Mouse (Mus musculus) yolk sac, embryonic 10.5 days (tissue): ENCODE data around the gene Gm4498.
"Not testable (repeated sequence)": the region's sequence is repeated elsewhere in the genome, so short reads cannot be mapped to it uniquely, and the experiment has no call there.

ENCODE experiments used
- DNase-seq: peaks from one replicate; pipeline ENCODE4 v3.0.0-alpha.2; 2017; ENCODE audit warnings: low spot score

Gene Gm4498

DNA sequence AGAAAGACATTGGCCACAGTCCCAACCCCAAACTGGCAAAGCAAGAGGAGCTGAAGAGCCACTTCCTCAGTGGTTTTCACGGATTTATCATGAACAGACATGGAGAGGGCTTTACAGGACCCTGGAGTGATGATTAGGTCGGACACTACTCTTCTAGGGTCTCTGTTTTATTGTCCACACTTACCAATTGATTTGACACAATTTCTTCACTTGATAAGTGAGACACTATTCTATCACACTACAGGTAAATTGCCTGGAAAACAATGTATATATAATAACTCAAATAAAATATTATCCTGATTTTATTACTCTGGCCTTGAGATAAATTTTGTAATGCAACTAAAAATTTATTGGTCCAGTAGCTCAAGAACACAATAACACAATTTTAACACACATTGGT, at the start of gene Gm4498:
Gene Gm4498, minus strand, starts transcription at position 101 of the 400 bp plus-strand sequence.
- DNase-seq, result not testable (repeated sequence)

GRCm38 (mm10) chr7:20262734-20263133, 29.1 kb upstream of the Gm4498 start, which contains the start of gene Gm5890:
TSS of gene Gm5890 (minus strand) at chr7:20262834.
- not testable (repeated sequence) for DNase-seq

DNA sequence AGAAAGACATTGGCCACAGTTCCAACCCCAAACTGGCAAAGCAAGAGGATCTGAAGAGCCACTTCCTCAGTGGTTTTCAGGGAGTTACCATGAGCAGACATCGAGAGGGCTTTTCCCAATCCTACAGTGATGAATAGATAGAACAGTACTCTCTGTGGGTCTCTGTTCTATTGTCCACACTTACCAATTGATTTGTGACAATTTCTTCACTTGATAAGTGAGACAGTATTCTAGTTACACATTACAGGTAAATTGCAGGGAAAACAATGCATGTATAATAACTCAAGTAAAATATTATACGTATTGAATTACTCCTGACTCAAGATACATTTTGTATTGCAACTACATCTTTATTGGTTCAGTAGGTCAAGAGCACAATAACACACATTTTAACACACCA, 28.1 kb downstream of the Gm4498 start, which contains the start of gene Gm6164:
Gene Gm6164, minus strand, starts transcription at position 101 of the 400 bp plus-strand sequence.
- DNase-seq, result not testable (repeated sequence)

GRCm38 (mm10) chr7:20193410-20193809, 40.2 kb downstream of the Gm4498 start, which contains the start of gene Vmn1r95:
TSS of gene Vmn1r95 (plus strand) at chr7:20193710.
- DNase-seq, result not testable (repeated sequence)
